Mouse (Mus musculus): ENCODE measurements around the gene Ccdc32.

The Ccdc32 gene

GRCm38 (mm10) chr2:119015604-119016180 lies 13.5 kb downstream of the Ccdc32 start:
- no peak for DNase-seq (ENCODE audit: low read depth, low spot score)

DNA sequence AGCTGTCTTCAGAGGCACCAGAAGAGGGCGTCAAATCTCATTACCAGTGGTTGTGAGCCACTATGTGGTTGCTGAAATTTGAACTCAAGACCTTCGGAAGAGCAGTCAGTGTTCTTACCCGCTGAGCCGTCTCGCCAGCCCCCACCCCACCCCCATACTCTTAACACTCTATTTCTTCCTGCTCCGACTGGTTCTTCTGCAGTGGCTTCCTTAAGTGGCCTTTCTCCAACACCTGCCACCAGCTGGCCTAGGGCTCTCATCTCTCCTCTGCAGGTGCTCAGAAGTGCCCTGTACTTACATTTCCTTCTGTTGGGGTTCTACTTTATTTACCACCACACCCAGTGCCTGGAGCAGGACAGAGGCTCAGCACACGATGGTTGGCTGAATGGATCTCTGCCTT lies 14.2 kb downstream of the Ccdc32 start:
- no peak for DNase-seq (ENCODE audit: low read depth, low spot score)

DNA sequence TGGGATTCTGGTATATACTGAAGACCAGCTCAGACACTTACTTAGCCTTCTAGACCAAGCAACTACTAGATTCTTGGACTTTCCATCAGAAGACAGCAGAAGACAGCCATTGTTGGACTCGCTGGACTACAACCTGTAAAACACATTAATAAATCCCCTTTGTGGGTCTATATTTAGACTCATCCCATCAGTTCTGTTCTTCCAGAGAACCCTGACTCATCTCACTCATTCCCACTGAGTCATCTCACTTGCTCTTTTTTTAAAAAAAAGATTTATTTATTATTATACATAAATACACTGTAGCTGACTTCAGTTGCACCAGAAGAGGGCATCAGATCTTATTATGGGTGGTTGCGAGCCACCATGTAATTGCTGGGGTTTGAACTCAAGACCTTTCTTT lies 19.8 kb downstream of the Ccdc32 start:
- no peak for DNase-seq (ENCODE audit: low read depth, low spot score)

GRCm38 (mm10) chr2:119006886-119007285 lies 22.3 kb downstream of the Ccdc32 start:
- no peak for DNase-seq (ENCODE audit: low read depth, low spot score)

DNA sequence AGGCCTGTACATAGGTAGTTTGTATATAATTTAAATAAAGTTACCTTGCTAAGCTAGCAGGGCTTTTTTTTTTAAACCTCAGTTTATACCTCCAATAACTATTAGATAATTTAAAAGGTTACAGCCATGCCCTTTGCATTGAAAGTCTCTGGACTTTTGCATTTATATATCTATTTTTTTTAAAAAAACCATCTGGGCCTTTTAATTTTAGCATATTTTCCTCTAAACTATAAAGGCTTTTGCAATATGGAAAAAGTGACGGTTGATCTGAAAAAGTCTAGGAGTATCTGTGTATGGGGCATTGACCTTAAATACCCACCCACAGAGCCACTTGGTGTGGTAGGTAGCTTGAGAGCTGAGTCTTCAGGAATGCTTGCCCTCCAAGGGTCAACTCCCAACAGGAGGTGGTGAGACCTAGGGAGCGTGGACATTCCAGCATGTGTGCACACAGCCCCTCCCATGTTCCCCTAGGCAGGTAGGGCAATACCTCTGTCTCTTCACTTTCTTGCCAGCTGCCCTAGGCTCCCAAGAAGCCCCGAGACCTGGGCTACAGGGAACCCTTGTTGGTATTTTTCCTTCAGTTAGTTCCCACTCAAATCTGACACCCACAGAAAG lies 30.1 kb downstream of the Ccdc32 start:
- peak; percentile 23 for DNase-seq (ENCODE audit: low read depth, low spot score)

DNA sequence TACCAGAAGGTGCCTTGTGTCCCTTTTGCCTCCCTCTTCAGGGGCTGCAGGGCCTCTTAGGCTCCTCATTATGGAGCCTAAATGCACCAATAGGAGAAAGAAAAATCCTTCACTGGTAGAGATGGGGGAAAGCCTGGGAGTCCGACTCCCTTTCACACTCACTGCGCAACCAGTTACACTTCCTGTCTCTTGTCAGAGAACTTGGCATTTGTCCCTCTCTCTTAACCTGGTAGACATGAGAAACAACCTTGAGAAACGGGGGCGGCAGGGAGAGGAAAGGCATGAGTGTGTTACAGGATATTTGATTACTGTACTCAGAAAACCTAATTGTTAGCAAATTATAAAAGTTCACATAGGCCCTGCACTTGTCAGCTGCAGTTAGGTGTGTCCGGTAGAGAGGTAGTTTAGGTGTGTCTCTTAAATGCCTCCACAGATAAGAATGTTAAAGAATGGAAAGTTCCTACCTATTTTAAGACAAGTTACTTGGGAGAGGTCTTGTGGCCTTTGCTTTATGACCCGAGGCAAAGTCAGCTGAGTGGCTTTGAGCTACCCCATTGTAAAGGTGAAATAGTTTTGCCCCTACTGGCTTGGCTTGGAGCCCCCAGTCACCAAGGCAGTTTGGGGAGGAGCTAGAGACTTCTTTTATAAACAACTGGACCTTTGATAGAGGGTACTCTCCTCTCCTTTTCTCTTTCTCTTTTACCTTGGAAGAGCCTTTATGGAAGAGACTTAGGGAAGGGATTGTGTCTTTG lies 30.9 kb downstream of the Ccdc32 start:
- DNase-seq (ENCODE audit: low read depth, low spot score): no peak

GRCm38 (mm10) chr2:118996798-118997105 lies 32.4 kb downstream of the Ccdc32 start:
- DNase-seq (ENCODE audit: low read depth, low spot score): no peak

- no peak for DNase-seq (ENCODE audit: low read depth, low spot score)
Observed at GRCm38 (mm10) chr2:118995919-118996797, 33.0 kb downstream of the Ccdc32 start.

DNA sequence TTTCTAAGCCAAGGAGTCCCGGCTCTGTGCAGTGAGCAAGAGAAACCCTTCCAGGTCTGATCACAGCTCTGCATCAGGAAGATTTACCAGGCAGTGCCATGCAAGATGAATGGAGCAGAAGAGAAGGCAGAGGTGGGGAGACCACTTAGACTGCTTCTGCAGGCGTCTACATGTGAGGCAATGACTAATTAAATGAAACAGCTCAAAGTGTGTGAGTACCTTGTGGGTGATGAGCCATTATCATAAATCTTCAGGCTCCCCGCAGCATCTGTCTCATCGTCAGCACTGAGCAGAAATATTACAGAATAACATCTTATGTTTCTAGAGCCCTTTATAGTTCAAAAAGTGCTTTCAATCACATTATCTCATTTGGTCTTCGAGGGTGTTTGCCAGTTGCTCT lies 33.7 kb downstream of the Ccdc32 start:
- DNase-seq (ENCODE audit: low read depth, low spot score): no peak

DNA sequence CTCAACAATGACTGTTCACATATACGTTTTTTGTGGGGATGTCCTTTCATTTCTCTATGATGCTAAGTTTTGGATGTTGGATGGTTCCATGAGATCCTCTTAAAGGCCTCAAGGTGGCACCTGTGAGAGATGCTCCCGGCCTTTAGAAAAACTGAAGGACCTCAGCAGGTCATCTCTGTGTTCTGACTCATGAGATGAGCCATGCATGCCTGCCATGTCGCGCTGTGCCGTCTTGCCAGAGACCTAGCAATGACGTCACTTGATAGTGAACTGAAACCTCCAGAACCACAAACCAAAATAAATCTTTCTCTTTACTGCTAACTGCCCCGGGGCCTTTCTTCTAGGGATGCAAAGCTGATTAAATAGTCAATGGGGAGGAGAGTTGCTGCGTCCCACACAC lies 45.4 kb downstream of the Ccdc32 start:
- DNase-seq (ENCODE audit: low read depth, low spot score): peak; percentile 38

GRCm38 (mm10) chr2:118980841-118981240 lies 48.4 kb downstream of the Ccdc32 start:
- DNase-seq (ENCODE audit: low read depth, low spot score): no peak

DNA sequence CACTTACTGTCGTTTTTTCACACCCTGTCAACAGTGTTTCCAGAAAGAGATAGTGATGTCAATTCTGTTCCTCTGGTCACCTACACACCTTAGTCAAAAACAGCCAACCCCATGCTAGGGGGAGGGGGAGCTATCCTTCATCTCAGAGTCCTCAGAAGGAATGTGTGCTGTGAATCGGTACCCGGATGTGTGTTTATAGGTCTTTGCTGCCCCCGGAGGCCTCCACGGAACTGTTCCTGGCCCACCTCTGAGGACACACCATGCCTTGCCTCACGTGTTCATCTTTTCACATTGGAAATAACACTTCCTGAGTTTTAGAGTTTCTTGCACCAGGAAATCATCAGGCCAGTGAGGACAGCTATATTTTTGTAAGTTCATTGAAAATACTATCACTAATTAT lies 51.1 kb downstream of the Ccdc32 start:
- peak; percentile 78 for DNase-seq (ENCODE audit: low read depth, low spot score)

DNA sequence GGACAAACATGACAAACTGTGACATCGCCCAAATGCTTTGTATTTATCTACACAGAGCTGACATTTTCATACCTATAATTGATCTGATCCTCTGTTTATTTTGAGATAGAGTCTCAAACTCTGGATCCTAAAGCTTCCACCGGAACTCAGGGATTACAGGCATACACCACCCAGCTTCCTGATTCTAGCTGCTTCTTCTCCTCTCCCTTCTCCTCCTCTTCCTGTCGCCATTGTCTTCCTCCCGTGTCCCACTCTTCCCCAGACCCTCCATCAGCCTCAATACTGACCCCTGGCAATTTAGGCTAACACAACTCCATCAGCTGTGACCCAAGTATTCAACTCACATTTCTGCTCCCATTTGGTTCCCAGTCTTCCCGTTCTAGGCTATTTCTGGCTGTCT lies 52.3 kb downstream of the Ccdc32 start:
- peak; percentile 19 for DNase-seq (ENCODE audit: low read depth, low spot score)

DNA sequence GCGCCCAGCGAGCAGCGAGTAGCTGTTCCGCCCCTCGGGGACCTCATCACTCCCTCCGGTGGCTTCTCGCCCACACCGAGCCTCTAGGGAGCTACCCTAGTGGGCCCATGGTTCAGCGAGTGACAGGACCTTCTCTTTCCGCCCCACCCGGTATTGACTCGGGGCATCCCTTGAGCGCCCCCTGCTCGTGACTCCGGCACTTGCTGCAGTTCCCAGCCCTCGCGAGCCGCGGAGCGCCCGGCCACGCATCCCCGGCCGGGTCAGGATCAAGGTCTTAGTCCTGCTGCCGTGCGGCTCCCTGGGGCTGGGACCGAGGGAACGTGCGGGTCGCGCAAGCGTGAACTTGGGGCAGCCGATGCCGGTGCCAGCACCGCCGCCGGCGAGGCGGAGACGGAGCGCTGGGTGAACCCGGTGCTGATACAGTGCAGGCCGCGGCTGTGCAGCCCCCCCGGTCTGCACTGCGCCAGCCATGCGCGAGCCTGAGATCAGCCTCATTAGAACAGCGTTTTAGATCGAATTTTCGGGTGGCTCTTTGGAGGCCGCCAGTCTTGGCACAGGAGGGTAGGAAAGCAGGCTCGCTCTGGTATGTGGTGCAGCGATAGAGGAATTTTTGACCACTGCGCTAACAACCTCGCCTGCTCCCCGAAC lies 52.8 kb downstream of the Ccdc32 start:
- peak; percentile 89 for DNase-seq (ENCODE audit: low read depth, low spot score)

DNA sequence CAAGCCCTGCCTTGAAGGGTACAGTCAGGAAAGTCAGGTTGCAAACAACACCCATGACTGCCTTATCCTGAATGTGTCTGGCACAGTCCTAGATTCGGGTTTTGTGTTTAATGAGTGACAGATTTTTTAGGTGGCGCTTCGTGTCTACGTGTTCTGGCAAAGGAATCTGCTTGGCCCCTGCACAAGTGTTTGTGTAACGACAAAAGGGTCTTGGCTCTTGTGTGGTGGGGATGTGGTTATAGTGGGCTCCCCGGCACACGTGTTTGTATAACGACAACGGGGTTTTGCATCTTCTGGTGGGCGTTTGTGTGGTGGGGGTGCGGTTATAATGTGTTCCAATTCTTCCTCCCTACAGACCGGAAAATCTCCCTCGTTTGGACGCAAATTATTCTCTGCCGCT lies 53.3 kb downstream of the Ccdc32 start:
- DNase-seq (ENCODE audit: low read depth, low spot score): no peak

GRCm38 (mm10) chr2:118972687-118973376 lies 56.4 kb downstream of the Ccdc32 start:
- DNase-seq (ENCODE audit: low read depth, low spot score): peak; percentile 80

GRCm38 (mm10) chr2:118972048-118972447 lies 57.1 kb downstream of the Ccdc32 start:
- DNase-seq (ENCODE audit: low read depth, low spot score): no peak

- DNase-seq (ENCODE audit: low read depth, low spot score): no peak
Observed at GRCm38 (mm10) chr2:118969585-118970147, 59.5 kb downstream of the Ccdc32 start.

Measured in ES-CJ7 (cell line).